Mouse (Mus musculus): ENCODE measurements at regions not wholly inside any gene's neighbourhood (a gene's known extent, or its start where the extent isn't known, plus 50 kb on each side); places are given as distances from the start of the nearest gene placed in this dataset.

GRCm38 (mm10) chr9:97171484-97171883 lies 60.5 kb upstream of the Slc25a36 start:
- TF ChIP-seq CTCF (IDR thresholded peaks at IDR 0.05; ENCODE audit: low read depth) (no peak), EP300 (IDR thresholded peaks at IDR 0.05; ENCODE audit: low read depth) (no peak)
